Mouse (Mus musculus): ENCODE data around the gene Epop.
A peak's percentile ranks its signal among the peaks of the same experiment; 100 is the strongest.

Gene Epop

DNA sequence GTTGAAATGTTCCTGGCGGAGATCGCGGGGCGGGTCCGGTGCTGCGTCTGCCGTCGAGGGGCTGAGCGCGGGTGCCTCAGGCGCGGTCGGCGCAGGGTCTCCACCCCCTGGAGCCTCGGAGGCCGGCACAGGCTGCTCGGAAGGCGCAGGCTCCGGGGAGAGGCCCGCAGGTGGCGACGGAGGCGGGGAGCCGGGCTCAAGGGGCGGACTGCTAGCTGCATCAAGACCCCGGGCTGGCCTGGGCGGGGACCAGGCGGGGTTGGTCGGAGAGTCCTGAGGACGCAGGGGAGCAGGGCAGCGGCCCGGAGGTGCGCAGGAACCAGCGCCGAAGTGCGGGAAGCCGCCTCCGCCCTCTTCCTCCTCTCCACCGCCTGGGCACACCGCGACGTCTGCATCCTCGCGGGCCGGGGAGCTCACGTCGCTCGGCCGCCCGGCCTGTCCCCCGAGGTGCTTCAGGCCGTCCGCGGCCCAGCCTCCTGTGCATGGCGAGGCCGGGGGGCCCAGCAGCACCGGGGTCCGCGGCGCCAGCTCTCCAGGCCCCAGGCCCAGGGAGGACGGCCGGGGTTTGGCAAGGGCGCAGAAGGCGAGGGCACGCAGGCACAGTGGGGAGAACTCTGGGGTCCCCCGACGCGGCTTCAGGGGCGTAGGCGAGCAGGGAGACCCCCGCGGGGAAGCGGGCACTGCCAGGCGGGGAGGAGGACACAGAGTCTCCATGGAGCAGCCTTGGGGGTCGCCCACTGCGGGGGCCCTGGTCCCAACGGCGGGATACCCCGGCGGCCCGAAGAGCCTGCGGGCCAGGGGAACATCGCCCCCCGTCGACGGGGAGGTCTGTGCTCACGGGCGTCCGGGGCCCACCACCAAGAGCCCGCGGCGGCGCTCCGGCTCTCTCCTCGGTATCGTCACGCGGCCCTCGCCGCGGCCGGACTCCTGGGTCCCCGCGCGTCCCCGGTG lies 659 bp downstream of the Epop start:
- no peak for DNase-seq (ENCODE audit: extremely low read depth, low read depth)

DNA sequence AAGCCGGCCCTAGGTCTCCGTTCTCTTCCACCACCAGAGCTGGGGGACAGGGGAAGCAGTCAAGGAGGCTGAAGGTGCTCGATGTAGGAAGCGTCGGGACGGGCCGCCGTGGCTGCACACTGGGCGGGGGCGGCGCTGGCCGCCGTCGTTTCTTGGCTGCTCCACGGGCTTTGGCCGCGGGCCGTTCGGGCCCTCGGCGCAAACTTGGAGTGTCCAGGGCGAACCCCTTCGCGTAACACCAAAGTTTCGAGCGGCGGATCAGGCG lies 1.3 kb downstream of the Epop start:
- DNase-seq (ENCODE audit: extremely low read depth, low read depth), result no peak

DNA sequence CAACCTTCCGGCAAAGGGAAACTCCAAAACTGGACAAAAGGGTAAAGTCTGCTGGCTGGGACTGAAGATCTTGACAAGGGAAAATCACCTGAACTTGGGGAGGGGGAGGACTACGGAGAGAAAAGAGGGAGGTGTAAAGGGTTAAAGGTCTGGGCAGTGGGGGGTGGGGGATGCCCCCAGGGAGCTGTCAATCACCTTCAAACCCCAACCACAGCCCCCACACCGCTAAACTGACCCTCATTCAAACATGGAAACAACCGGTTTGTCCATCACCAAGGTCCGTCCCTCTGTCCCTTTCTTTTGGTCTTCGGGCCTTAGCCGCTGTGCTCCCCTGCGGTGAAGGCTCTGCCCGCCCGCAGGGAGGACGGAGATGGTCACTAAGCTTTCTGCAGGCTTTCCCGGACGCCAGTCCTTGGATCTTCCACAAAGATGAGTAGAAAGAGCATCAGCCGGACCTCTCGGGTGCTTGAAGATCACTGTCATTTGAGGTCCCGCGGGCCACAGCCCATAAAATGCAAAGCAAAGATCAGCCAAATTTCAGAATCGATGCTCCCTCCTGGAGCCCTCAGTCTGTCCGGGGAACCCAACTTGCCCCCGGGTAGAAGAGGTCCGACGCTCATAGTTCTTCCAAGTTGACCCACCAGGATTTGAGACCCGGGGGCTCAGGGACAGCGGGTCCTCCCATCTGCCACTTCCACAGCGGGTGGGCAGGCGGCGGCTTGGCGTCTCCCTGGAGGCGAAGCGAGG lies 1.8 kb downstream of the Epop start:
- no peak for DNase-seq (ENCODE audit: extremely low read depth, low read depth)

DNA sequence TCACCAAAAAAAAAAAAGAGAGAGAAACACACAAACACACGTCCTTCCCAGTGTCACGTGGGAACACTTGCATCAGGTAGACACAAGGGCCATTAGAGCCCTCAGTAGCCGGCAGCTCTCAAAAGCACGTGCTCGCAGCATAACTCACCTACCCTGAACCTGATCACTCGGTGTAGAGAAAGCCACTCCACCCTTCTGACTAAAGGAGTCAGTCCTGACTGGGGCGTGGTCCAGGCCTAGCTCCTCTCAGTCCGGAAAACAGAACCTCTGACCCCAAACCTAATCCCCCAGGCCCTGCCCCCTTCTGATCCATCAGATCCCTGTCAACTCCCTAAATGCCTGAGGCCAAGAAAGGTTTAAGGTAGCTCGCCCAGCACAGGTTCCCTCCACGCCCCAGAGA lies 2.7 kb downstream of the Epop start:
- DNase-seq (ENCODE audit: extremely low read depth, low read depth), result no peak

DNA sequence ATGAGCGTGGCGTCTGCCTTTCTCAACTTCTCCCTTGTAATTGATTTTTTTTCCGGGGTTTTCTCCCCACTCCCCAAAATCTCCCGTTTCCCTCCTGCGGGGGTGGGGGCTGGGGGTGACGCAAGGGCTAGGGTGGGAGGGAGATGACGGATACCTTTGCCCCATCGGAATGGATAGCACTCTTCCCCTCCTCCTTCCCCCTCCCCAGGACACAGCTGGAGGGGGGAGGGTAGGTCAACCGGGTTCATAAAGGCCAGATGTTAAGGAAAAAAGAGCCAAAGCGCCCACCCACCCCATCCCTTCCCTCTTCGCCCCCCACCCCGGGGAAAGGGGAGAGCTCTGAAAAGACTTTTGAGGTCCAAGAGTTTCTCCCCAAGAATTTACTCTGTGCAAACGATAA lies 3.1 kb downstream of the Epop start:
- no peak for DNase-seq (ENCODE audit: extremely low read depth, low read depth)

DNA sequence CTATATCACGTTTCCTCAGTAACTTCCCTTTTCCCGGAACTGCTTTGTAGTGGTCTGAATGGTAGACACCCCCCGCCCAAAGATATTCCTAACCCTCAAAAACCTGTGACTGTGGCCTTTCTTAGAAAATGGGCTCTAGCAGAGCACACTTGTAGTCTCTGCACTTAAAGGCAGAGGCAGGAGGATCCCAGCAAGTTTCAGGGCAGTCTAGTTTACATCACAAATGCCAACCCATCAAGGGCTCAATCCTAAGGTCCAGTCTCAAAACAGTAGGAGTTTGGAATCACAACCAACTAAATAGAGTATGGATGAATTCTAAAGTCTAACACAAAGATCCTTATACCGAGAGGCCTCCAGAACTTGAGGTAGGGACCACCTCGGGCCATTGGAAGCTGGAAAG lies 4.0 kb downstream of the Epop start:
- no peak for DNase-seq (ENCODE audit: extremely low read depth, low read depth)

DNA sequence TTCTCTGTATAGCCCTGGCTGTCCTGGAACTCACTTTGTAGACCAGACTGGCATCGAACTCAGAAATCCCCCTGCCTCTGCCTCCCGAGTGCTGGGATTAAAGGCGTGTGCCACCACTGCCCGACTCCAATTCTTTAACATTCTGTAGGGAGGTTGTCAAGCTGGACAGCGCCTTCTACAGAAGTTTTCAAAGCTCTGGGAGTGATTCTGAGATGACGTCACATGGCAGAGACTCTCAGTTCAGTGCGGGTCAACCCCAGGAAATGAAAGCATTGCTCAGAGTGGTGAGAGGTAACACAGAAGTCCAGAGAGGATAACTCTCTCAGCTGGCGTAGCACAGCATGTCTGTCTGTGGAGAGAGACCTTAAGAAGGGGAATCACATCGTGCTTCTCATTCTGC lies 6.3 kb downstream of the Epop start:
- no peak for DNase-seq (ENCODE audit: extremely low read depth, low read depth)

DNA sequence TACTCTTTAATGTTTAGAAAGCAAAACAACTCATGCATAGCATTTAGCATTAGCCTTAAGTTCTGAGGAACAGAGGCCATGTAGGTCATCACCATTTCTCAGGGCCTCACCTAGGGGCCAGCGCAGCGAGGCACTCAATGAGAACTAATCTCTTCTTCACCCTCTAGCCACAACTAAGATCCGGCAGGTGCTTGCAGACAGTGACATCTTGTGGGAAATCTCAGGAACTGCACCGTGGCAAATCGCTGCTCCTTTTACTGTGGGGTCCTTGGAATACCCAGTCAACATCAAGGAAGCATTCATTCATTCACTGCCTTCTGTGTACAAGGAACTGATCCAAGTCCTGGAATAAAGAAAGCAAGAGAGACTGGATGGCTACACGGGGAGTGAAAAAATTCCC lies 7.1 kb downstream of the Epop start:
- peak; percentile 47 for DNase-seq (ENCODE audit: extremely low read depth, low read depth)

DNA sequence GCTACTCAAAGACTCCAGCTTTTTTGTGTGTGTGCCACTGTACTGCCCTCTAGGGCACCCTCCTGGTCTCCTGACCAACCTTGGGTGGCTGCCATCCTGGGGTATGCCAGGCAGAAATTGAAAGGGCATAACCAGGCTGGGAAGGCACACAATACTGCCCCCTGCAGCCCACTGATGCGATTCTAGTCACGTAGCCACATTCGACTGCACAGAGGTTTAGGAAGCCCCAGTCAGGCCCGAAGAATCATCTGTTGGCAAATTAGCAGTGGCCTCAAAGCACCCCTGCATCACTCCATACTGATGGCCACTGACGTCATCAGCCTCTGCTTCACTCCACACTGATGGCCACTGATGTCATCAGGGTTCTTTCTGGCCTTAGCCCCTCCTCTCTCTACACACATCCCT lies 10.1 kb downstream of the Epop start:
- DNase-seq (ENCODE audit: extremely low read depth, low read depth), result no peak

DNA sequence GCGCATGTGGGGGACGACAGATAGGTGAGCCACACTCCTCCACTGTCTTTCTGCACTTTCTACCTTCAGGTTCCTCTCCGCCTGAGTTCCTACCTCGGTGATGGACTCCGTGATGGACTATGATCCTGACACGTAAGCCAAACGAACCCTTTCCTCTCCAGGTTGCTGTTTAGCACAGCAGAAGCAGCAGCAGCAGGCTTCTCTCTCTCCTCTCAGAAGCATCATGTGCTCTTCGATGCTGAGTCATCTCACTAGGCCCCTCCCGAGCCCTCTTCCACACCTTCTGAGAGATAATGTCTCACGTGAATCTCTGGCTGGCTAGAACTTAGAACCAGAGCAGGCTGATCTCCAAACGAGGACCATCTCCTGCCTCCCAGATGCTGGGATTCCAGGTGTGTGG lies 11.1 kb downstream of the Epop start:
- no peak for DNase-seq (ENCODE audit: extremely low read depth, low read depth)

DNA sequence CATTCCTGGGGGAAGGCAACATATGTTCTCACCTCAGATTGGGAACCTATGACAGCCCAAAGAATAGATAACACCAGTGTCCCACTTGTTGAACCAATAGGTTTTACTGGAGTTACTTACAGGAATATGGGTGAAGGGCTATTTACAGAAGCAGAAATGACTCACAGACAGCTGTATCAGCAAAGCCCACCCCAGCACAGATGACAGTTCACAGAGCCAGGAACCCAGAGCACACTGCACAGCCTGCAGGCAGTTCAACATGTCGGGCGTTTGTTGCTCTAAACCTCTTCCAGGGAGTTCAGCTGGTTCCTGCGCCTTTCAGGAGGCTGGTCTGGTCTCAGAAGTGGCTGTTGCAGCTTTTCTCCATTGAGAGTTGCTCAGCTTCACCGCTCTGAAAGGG lies 14.2 kb downstream of the Epop start:
- DNase-seq (ENCODE audit: extremely low read depth, low read depth), result no peak

DNA sequence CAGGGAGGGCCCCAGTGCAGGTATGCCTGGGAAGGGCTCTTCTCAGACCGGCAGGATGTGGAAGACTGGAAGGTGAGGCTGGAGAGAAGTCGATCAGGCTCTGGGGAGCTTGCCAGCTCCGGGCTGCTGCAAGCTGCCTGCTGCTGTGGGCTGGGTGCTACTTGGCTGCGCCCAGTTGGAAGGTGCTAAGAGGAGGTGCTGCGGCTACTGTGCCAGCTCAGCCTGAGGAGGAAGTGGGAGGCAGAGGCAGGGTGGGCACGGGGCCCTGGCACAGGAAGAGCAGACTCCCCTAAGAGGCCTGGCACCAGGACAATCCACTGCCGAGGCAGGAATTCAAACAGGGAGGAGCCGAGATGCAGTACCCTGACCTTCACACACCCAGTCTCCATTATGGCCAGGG lies 18.4 kb downstream of the Epop start:
- DNase-seq (ENCODE audit: extremely low read depth, low read depth), result no peak

DNA sequence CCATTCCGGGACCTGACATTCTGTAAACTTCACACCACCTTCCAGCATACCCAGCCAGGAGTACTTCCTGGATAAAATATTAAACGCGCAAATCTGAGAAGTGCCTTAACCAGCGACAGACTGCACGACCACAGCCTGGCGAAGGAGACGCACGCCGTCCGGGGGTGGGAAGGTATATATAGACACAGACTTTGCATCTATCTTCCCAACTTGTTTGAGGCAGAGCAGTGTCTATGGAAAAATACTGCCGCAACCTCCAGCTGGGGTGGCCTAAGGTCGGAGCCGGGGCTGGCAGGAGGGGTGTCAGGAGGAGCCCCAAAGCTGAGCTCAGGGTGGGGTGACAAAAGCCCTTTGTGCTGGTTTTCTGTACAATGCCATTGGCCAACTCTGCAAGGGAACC lies 19.8 kb downstream of the Epop start:
- DNase-seq (ENCODE audit: extremely low read depth, low read depth), result no peak

DNA sequence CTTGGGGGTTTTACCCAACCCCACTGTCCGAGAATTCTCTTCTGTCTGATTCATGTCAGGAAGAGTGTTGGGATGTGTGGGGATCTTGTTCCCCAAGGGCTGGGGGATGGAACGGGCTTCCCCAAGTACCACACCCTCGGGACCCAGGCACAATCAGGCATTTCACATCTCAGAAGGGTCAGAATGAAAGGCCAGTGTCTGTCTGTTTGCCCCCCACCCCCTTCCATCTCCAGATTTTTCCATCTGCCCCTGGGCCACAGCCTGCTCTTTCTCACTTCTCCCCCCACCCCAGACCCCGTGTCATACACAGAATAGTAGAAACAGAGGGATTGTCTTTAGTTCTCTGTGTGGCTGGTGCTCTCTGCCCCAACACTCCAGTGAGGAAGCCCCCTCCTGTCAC lies 20.6 kb downstream of the Epop start:
- no peak for DNase-seq (ENCODE audit: extremely low read depth, low read depth)

DNA sequence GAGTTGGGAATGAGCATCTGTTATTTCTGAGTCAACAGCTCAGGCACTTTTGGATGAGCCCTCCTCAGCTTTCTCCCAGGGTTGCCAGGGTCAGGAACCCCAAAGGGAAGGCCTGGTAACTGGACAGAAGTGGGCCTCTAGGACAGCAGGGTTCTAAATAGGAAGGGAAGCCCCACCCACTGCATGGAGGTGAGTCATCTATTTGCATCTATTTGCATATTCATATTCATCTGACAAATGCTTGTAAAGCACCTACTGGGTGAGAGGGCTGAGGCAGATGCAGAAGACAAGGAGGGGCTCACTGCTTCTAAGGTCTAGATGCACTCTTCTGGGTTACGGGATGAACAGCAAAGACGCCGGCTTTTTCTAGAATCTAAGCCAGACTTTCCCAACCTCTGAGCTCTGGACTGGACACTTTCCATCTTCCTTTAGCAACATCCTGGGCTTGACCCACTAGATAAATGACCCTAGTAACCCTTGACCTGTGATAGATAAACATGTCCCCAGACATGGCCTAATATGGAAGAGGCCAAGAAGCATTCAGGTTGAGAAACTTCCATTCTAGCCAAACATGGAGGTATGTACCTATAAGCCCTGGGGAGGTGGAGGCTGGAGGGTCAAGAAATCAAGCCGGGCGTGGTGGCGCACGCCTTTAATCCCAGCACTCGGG lies 22.3 kb downstream of the Epop start:
- DNase-seq (ENCODE audit: extremely low read depth, low read depth), result no peak

DNA sequence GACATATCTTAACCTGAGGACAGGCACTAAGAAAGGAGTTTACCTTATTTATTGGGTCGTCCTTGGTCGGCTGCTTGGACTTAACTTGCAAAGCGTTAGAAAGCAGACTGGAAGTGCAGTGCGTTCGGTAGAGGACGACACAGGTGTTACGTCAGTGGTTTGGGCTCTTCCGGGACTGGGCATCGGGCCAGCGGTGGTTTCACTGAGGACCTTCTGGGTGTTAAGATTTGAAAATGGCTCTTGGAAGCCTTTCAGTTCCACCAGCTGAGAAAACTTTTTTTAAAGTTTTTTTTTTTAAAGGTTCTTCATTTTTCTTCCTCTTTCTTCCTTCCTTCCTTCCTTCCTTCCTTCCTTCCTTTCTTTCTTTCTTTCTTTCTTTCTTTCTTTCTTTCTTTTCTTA lies 25.6 kb downstream of the Epop start:
- DNase-seq (ENCODE audit: extremely low read depth, low read depth), result peak; percentile 36

DNA sequence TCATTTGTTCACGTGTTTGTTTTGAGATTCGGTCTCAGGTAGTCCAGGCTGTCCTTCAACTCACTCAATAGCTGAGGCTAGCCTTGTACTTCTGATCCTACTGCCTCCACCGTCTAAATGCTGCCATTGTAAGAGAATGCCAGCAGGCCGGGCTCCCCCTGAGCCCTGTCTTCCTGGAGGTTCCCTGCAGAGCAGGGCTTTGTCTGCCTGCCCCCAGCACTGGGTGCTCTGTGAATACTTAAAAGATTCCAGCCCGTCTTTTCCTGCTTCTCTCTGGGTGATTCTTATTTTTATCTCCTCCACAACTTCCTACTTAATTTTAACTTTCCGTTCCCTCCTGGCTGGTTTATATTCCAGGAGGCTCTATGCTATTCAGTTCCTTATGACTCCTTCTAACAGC lies 27.3 kb downstream of the Epop start:
- DNase-seq (ENCODE audit: extremely low read depth, low read depth), result no peak

DNA sequence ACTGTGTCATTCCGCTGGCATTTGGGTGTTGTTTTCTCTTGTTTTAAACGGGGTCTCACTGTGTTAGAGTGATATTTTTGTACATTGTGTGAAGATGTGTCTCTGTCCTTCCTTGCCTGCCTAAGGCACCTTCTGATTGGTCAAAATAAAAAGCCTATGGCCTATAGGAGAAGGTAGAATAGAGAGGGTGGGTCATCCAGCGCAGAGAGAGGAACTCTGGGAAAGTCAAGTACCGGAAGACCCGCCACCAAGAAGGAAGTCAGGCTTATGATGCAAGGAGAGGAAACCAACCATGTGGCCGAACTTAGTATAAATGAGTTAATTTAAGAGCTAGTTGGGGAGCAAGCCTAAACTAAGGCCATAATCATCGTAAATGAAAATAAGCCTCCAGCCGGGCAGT lies 30.4 kb downstream of the Epop start:
- no peak for DNase-seq (ENCODE audit: extremely low read depth, low read depth)

DNA sequence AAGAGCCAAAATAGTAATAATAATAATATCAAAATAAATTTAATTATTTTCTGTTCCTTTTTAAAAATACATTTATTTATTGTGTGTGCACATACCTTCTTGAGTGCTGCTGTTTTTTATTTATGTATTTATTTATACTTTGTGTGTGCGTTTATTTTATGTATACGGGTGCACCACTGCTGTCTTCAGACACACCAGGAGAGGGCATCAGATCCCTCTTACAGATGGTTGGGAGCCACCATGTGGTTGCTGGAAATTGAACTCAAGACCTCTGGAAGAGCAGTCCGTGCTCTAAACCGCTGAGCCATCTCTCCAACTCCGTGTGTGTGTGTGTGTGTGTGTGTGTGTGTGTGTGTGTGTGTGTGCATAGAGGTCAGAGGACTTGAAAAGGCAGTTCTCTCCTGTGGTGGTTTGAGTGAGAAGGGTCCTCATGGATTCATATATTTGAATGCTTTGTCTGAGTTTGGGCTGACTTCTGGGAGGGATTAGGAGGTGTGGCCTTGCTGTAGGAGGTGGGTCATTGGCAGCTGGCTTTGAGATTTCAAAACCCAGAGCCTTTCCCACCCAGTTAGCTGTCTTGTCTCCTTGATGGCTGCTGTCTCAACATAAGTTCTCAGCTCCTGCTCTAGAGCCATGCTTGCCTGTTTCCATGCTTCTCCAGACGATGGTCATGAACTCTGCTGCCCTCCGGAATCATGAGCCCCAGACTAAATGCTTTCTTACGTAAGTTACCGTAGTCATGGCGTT lies 31.4 kb downstream of the Epop start:
- DNase-seq (ENCODE audit: extremely low read depth, low read depth), result no peak

DNA sequence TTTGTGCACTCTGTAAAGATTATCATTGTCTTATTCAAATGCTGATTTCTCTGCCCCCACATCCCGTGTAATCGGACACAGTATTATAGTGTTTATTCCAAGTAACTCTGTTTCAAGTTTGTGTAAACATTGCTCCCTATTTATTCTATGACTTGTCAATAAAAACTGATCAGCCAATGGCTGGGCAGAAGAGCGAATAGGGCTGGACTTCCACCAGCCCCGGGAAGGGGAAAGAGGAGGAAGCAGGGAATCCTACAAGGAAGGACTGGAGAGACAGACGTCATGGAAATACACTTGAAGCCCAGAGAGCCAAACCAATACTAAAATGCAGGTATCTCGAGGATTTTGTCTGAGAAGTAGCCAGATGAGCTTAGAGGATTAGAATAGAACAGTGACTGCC lies 35.4 kb downstream of the Epop start:
- no peak for DNase-seq (ENCODE audit: extremely low read depth, low read depth)

DNA sequence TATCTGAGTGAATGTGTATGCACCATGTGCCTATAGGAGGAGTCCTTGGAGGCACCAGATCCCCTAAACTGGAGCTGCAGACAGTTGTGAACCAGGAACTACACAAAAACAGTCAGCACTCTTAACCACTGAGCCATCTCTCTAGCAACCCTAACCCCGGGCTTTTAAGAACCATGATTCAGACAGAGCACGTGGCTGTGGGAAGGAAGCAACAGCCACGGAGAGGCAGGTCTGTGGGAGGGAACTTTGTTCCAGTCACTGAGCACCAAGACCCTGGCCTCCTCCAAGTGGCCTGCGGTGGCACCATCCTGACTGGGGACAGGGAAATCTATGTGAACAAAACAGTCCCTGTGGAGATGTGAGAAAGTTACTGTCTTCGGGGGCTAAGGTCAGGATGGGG lies 37.6 kb downstream of the Epop start:
- DNase-seq (ENCODE audit: extremely low read depth, low read depth), result no peak

Data from MEL-GATA-1-ER (cell line).